Mouse (Mus musculus): ENCODE data around the gene Tmem221. TPM values are rescaled to one million over a fixed set of nuclear protein-coding genes. Genes with fewer than 3 reads are reported as not detected.

Tmem221 gene
- 0.17 TPM in 1 of 2 replicates, not detected in the other for total RNA-seq (2015)
- not detected in 2 replicates for total RNA-seq (2017)

- ATAC-seq (replicated peaks; ENCODE audit: poor library complexity): no peak
Observed at GRCm38 (mm10) chr8:71558071-71558957, at the start of gene Tmem221. Gene Tmem221, minus strand, starts transcription at chr8:71558871.

GRCm38 (mm10) chr8:71604021-71604420, 45.4 kb upstream of the Tmem221 start:
- no peak for ATAC-seq (replicated peaks; ENCODE audit: poor library complexity)

GRCm38 (mm10) chr8:71602666-71603334, 44.1 kb upstream of the Tmem221 start:
- peak; percentile 49 for ATAC-seq (replicated peaks; ENCODE audit: poor library complexity)

GRCm38 (mm10) chr8:71601939-71602665, 43.4 kb upstream of the Tmem221 start:
- ATAC-seq (replicated peaks; ENCODE audit: poor library complexity): peak; percentile 40

GRCm38 (mm10) chr8:71598841-71599240, 40.2 kb upstream of the Tmem221 start:
- ATAC-seq (replicated peaks; ENCODE audit: poor library complexity): no peak

GRCm38 (mm10) chr8:71598375-71598774, 39.7 kb upstream of the Tmem221 start:
- ATAC-seq (replicated peaks; ENCODE audit: poor library complexity): no peak

- ATAC-seq (replicated peaks; ENCODE audit: poor library complexity): no peak
Observed at GRCm38 (mm10) chr8:71597451-71597850, 38.8 kb upstream of the Tmem221 start, which contains the start of gene Fam129c. Gene Fam129c, plus strand, starts transcription at chr8:71597648.

- 0 out of 2 replicates have a peak, but pooled peaks have one; percentile 5 for ATAC-seq (replicated peaks; ENCODE audit: poor library complexity)
Observed at GRCm38 (mm10) chr8:71596798-71597197, 38.1 kb upstream of the Tmem221 start.

- no peak for ATAC-seq (replicated peaks; ENCODE audit: poor library complexity)
Observed at GRCm38 (mm10) chr8:71596384-71596783, 37.7 kb upstream of the Tmem221 start.

- peak; percentile 72 for ATAC-seq (replicated peaks; ENCODE audit: poor library complexity)
Observed at GRCm38 (mm10) chr8:71595862-71596261, 37.2 kb upstream of the Tmem221 start.

GRCm38 (mm10) chr8:71594324-71594722, 35.7 kb upstream of the Tmem221 start:
- no peak for ATAC-seq (replicated peaks; ENCODE audit: poor library complexity)

GRCm38 (mm10) chr8:71593556-71594323, 35.1 kb upstream of the Tmem221 start:
- no peak for ATAC-seq (replicated peaks; ENCODE audit: poor library complexity)

GRCm38 (mm10) chr8:71592374-71593170, 33.9 kb upstream of the Tmem221 start:
- ATAC-seq (replicated peaks; ENCODE audit: poor library complexity): peak; percentile 15

GRCm38 (mm10) chr8:71591471-71592373, 33.1 kb upstream of the Tmem221 start, which contains the start of gene Pgls:
Gene Pgls, plus strand, starts transcription at chr8:71592176.
- peak; percentile 66 for ATAC-seq (replicated peaks; ENCODE audit: poor library complexity)

- ATAC-seq (replicated peaks; ENCODE audit: poor library complexity): 0 out of 2 replicates have a peak, but pooled peaks have one; percentile 0
Observed at GRCm38 (mm10) chr8:71591017-71591416, 32.3 kb upstream of the Tmem221 start.

- no peak for ATAC-seq (replicated peaks; ENCODE audit: poor library complexity)
Observed at GRCm38 (mm10) chr8:71588762-71589161, 30.1 kb upstream of the Tmem221 start.

- ATAC-seq (replicated peaks; ENCODE audit: poor library complexity): peak; percentile 45
Observed at GRCm38 (mm10) chr8:71586891-71587290, 28.2 kb upstream of the Tmem221 start.

- ATAC-seq (replicated peaks; ENCODE audit: poor library complexity): no peak
Observed at GRCm38 (mm10) chr8:71580201-71580600, 21.5 kb upstream of the Tmem221 start.
